Mouse (Mus musculus): ENCODE data around the gene Hsd3b1. TPM values are rescaled to one million over a fixed set of nuclear protein-coding genes. Genes with fewer than 3 reads are reported as not detected.

Gene Hsd3b1
- polyA plus RNA-seq, 2 experiments from 2014 or later, result not detected

Other genes starting within 250 kb of the Hsd3b1 start
- gene Hsd3b5, start 229.5 kb downstream of the Hsd3b1 start, polyA plus RNA-seq (2017; shearing (Covaris generic)), result not detected
- not detected for gene Hsd3b2, start 135.3 kb downstream of the Hsd3b1 start, polyA plus RNA-seq (2017; shearing (Covaris generic))
- under 1 TPM in 1 of 2 experiments, not detected in 1; 0.11 TPM for gene Hsd3b3, start 96.7 kb downstream of the Hsd3b1 start, polyA plus RNA-seq (2017; shearing (Covaris generic))
- gene Hsd3b6, start 45.4 kb downstream of the Hsd3b1 start, polyA plus RNA-seq (2017; shearing (Covaris generic)), result not detected
- gene Hao2, start 33.4 kb upstream of the Hsd3b1 start, polyA plus RNA-seq (2017; shearing (Covaris generic)), result not detected